Mouse (Mus musculus) forebrain, embryonic 13.5 days (tissue): Measurements from ENCODE around the gene Nusap1. TPM values are rescaled to one million over a fixed set of nuclear protein-coding genes. Genes with fewer than 3 reads are reported as not detected.
"Not testable (repeated sequence)": the region's sequence is repeated elsewhere in the genome, so short reads cannot be mapped to it uniquely, and the experiment has no call there.

Experiments
- ATAC-seq: fragments of 200-750 bp; cut with Nextera tagmentation; 2 replicates; pipeline ENCODE4 v1.8.0; 2017
- H3K27ac ChIP-seq: fragments of 300-500 bp; sonication (generic); 2 replicates; pipeline ENCODE4 v1.5.1; 2015; ENCODE audit warnings: inconsistent platforms, mild to moderate bottlenecking, moderate library complexity
- H3K27me3 ChIP-seq: fragments of 300-500 bp; sonication (generic); 2 replicates; pipeline ENCODE4 v1.6.1; 2015; ENCODE audit warnings: mild to moderate bottlenecking, inconsistent platforms
- H3K36me3 ChIP-seq: fragments of 300-500 bp; sonication (generic); 2 replicates; pipeline ENCODE4 v1.6.1; 2015; ENCODE audit warnings: mild to moderate bottlenecking, inconsistent platforms; ENCODE audit not compliant: poor library complexity, severe bottlenecking
- H3K4me1 ChIP-seq: fragments of 300-500 bp; sonication (generic); 2 replicates; pipeline ENCODE4 v1.6.1; 2015; ENCODE audit warnings: inconsistent platforms
- H3K4me2 ChIP-seq: fragments of 300-500 bp; sonication (generic); 2 replicates; pipeline ENCODE4 v1.6.1; 2015; ENCODE audit warnings: inconsistent platforms, mild to moderate bottlenecking, moderate library complexity
- H3K4me3 ChIP-seq: fragments of 300-500 bp; sonication (generic); 2 replicates; pipeline ENCODE4 v1.5.1; 2015; ENCODE audit warnings: mild to moderate bottlenecking, inconsistent platforms
- H3K9ac ChIP-seq: fragments of 300-500 bp; sonication (generic); 2 replicates; pipeline ENCODE4 v1.6.1; 2015; ENCODE audit warnings: mild to moderate bottlenecking, inconsistent platforms
- H3K9me3 ChIP-seq: fragments of 300-500 bp; sonication (generic); replicated peaks from 2 replicates; pipeline ENCODE4 v1.6.1; 2016; ENCODE audit warnings: inconsistent platforms
- WGBS: fragments of 180-500 bp; shearing (Covaris S2); methylation state at CpG from one replicate; pipeline ENCODE4 v1.1.7; 2015; 5-methylcytosine and 5-hydroxymethylcytosine counted together
- polyA plus RNA-seq: library from polyadenylated mRNA; unstranded; fragments of >200 nt; fragmentation: Nextera tagmentation; extraction: Ambion mirVana; gene quantifications from 2 replicates; pipeline ENCODE4 v1.2.1, GENCODE M21; 2015

Nusap1 gene
- polyA plus RNA-seq, 1 experiment from 2014 or later = 82.5 TPM

DNA sequence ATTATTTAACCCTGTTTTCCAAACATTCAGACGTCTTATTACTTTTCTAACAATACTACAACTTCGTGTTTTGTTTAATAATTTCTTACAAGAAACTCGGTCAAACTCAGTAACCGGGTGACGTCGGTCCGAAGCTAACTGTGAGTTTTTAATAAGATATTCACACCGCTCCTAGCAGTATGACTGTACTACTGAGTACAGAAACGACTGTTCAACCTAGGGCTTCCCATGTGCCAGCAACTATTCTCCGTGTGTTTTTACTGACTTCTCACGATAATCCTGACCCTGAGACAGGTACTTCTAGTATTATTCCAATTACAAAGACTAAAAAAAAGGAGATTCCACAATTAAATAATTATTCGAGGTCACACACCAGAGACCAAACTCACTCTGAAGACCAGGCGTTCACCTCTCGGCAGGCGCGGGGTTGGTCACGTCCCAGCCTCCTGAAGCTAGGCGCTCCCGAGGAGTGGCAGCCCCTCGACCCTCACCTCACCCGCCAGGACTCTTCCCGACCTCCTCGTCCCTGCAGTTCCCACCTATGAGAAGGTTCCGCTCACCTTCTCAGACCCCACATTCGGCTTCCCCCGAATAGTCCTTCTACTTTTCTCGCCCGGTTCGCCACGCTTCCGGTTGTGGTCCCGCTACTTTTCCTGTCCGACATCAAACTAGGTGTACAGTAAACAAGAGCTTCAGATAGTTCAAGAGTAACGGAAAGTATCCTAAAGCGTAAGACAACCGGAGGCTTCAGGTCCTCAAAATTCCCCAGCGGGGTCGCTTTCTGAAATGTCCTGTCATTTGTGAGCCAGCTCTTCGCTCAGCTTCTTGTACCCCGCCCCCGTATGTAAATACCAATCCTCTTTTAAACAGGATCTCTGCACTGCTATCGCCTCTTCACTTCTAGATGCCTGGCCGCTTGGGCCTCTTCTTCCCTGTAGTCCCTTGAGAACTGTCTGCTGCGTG, 44.4 kb downstream of the Nusap1 start, which contains the start of gene Ndufaf1:
Gene Ndufaf1, minus strand, starts transcription at position 608 of the 963 bp plus-strand sequence.
- H3K27ac ChIP-seq = no peak within 1 kb of the TSS
- H3K4me2 ChIP-seq = peak within 1 kb of the TSS; percentile 78
- no peaks in the 10 kb centered on the region for H3K9me3 ChIP-seq
- peaks cover 9% of the 10 kb centered on the region for H3K4me1 ChIP-seq
- WGBS = 1% methylated on average over 44 of the region's 44 CpGs
- peak; percentile 83 for ATAC-seq
- peaks cover 22% of the 10 kb centered on the region for H3K36me3 ChIP-seq
- peak within 1 kb of the TSS; percentile 87 for H3K9ac ChIP-seq
- no peaks in the 10 kb centered on the region for H3K27me3 ChIP-seq
- H3K4me3 ChIP-seq = peak within 1 kb of the TSS; percentile 83

DNA sequence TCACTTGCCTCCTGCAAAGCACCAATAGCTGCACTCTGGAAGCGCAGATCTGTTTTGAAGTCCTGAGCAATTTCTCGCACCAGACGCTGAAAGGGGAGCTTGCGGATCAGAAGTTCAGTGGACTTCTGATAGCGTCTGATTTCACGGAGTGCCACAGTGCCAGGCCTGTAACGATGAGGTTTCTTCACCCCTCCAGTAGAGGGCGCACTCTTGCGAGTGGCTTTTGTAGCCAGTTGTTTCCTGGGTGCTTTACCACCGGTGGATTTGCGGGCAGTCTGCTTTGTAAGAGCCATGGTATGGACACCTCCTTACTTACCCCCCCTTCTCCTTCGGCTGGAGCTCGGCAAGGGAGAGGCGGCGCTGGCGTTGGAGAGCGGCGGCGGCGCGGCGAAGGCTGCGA, 47.6 kb downstream of the Nusap1 start:
- H3K4me2 ChIP-seq, H3K4me1 ChIP-seq, H3K27ac ChIP-seq, H3K9ac ChIP-seq, H3K27me3 ChIP-seq, ATAC-seq, H3K9me3 ChIP-seq, H3K4me3 ChIP-seq, H3K36me3 ChIP-seq: not testable (repeated sequence)
- WGBS = 69% methylated on average over 21 of the region's 23 CpGs

DNA sequence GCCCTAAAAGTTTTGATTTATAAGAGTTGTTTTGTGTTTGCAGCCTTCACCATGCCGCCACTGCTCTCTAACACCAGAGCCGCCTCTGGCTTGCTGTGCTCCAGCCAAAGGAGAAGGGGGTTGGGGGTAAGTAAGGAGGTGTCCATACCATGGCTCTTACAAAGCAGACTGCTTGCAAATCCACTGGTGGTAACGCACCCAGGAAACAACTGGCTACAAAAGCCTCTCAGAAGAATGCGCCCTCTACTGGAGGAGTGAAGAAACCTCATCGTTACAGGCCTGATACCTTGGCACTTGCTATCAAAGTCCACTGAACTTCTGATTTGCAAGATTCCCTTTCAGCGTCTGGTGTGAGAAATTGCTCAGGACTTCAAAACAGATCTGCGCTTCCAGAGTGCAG, 50.9 kb downstream of the Nusap1 start:
- no peak overlapping the region for H3K9ac ChIP-seq
- no peak overlapping the region for H3K4me3 ChIP-seq
- H3K36me3 ChIP-seq = no peaks in the 10 kb centered on the region
- no peak overlapping the region for H3K4me2 ChIP-seq
- H3K27me3 ChIP-seq = peaks cover 10% of the 10 kb centered on the region; the same call in 1 of the 2 replicates
- 16% methylated on average over 7 of the region's 7 CpGs for WGBS
- no peaks in the 10 kb centered on the region for H3K9me3 ChIP-seq
- peaks cover 3% of the 10 kb centered on the region; the same call in 1 of the 2 replicates for H3K4me1 ChIP-seq
- ATAC-seq = no peak
- H3K27ac ChIP-seq = no peak overlapping the region

DNA sequence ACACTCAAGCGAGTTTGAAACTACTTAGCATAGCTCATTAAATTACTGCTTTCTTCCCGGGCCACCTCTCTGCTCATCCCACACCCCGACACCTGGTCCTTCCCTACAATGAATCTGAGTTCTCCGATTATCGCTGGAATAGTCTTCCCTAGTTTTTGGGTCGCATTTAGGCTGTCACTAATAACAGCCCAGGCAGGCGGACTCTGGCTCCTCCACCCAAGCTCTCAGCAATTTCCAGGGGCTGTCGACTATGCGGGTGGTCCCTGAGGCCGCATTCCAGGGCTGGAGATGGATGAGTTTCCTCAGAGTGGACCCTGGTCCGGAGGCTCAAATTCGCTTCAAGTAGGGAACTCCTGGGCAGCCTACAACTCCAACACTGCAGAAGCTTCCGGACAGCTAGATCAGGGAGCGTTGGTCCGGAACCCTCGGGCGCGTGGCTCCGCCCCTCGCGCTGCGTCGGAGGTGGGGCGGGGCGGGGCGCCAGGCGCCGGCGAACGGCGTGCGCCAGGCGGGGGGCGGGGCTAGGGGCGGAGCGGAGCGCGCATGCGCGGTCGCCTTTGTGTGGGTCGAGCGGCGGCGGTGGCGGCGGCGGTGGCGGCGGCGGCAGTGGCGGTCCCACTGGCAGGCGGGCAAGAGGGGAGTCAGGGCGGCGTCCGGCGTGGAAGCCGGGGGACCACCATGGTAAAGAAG, 56.6 kb downstream of the Nusap1 start, which contains the start of gene Rtf1:
Gene Rtf1, plus strand, starts transcription at position 544 of the 690 bp plus-strand sequence.
- no peaks in the 10 kb centered on the region for H3K36me3 ChIP-seq
- H3K9ac ChIP-seq = peak within 1 kb of the TSS; percentile 99
- peaks cover 24% of the 10 kb centered on the region for H3K4me1 ChIP-seq
- H3K9me3 ChIP-seq = no peaks in the 10 kb centered on the region
- peaks cover 10% of the 10 kb centered on the region; the same call in 1 of the 2 replicates for H3K27me3 ChIP-seq
- peak within 1 kb of the TSS; percentile 84 for H3K4me2 ChIP-seq
- peak; percentile 96 for ATAC-seq
- under 1% methylated on average over 44 of the region's 58 CpGs for WGBS
- H3K27ac ChIP-seq = peak within 1 kb of the TSS; percentile 55
- peak within 1 kb of the TSS; percentile 99 for H3K4me3 ChIP-seq

DNA sequence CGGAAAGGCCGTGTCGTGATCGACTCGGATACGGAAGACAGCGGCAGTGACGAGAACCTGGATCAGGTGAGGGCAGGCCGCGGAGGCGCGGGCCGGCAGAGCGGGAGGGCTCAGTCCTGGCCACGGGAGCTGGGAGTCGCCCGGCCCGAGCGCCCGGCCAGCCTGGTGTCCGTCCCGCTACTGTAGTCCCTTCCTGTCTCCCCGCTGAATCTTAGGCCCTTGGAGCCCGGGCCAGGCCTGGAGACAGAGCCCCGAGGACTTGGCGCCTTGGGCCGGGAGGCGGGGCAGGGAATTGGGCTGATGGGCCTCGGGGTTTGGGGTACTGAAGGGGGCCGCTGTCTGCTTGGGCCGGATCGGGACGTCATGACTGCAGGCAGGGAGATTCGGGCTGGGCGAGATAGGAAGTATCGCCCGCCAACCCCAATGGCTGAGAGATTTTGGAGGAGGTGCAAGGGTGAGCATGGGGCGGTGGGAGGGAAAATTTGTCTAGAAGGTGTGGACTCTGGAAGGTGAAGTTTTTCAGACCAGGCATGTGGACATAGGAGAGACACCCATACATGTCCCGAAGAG, 57.2 kb downstream of the Nusap1 start:
- H3K36me3 ChIP-seq = 0 out of 2 replicates have a peak, but pooled peaks cover 3% of the 10 kb centered on the region
- H3K9me3 ChIP-seq = no peaks in the 10 kb centered on the region
- peak overlapping the region; percentile 99 for H3K9ac ChIP-seq
- WGBS = 1% methylated on average over 34 of the region's 39 CpGs
- peak overlapping the region; percentile 84 for H3K4me2 ChIP-seq
- peak; percentile 85 for ATAC-seq
- peaks cover 10% of the 10 kb centered on the region; the same call in 1 of the 2 replicates for H3K27me3 ChIP-seq
- peak overlapping the region; percentile 99 for H3K4me3 ChIP-seq
- peaks cover 24% of the 10 kb centered on the region for H3K4me1 ChIP-seq
- peak overlapping the region; percentile 55 for H3K27ac ChIP-seq

DNA sequence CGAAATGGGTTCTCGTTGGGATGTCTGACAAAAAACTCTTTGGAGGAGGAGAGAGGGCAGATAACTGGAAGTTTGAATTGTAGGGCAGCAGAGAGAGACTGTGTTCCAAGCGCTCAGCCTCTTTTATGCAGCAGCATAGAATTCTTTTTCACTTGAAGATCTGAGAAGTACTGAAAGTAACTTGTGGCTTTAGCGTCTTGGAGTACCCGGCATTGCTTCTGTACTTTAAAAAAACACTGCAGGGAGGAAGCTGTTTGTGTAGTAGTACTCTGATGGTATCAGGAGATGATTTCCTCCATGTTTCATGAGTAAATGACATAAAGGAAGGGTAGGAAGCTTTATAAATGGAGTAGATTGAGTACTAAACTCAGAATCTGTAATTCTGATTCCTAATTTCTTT, 57.7 kb downstream of the Nusap1 start:
- Histone ChIP-seq H3K4me1 (peaks cover 24% of the 10 kb centered on the region), H3K27ac (no peak overlapping the region), H3K36me3 (0 out of 2 replicates have a peak, but pooled peaks cover 3% of the 10 kb centered on the region), H3K9me3 (no peaks in the 10 kb centered on the region), H3K4me2 (peak overlapping the region; percentile 84), H3K9ac (peak overlapping the region; percentile 99), H3K27me3 (peaks cover 10% of the 10 kb centered on the region; the same call in 1 of the 2 replicates), H3K4me3 (peak overlapping the region; percentile 99)
- no peak for ATAC-seq
- WGBS = 3% methylated on average over 5 of the region's 5 CpGs

DNA sequence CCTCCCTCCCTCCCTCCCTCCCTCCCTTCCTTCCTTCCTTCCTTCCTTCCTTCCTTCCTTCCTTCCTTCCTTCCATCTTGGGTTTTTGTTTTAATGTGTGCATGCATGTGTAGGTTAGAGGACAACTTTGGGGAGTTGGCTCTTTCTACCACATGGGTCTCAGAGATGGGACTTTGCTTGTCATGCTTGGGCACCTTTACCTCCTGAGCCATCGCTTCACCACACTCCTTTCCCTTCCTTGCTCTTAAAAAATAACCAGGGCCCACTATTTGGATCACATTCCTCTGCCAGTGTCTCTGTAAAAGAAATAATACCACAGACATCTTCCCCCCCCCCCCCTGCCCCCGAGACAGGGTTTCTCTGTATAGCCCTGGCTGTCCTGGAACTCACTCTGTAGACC, 65.6 kb downstream of the Nusap1 start:
- H3K9me3 ChIP-seq = no peaks in the 10 kb centered on the region
- H3K4me2 ChIP-seq = no peak overlapping the region
- 84% methylated on average over 2 of the region's 2 CpGs for WGBS
- no peak for ATAC-seq
- H3K4me3 ChIP-seq = no peak overlapping the region
- no peak overlapping the region for H3K27ac ChIP-seq
- peaks cover 20% of the 10 kb centered on the region for H3K36me3 ChIP-seq
- H3K4me1 ChIP-seq = no peaks in the 10 kb centered on the region
- H3K9ac ChIP-seq = no peak overlapping the region
- no peaks in the 10 kb centered on the region for H3K27me3 ChIP-seq

DNA sequence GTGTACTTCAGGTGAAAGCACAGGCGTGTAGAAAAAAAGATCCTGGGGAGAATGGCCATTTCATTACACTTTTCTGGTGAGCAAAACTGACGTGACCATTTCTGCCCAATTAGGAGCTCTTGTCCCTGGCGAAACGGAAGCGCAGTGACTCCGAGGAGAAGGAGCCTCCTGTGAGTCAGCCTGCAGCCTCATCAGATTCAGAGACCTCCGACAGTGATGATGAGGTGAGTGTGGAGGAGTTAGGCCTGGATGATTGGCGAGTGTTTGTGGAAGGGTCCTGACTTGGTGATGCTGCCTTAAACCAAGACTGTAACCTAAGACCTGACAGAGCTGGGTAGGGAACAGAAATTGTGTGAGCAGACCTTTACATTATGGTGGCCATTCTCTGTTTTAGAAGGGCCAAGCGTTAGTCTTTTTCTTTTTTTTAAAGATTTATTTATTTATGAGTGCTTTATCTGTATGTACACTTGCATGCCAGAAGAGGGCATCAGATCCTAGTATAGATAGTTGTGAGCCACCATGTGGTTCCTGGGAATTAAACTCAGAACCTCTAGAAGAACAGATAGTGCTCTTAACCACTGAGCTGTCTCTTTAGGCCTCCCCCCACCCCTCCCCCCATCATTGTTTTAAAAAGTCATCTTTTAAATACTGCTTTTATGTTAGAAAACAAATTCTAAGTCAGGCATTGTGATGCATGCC, 74.1 kb downstream of the Nusap1 start:
- Histone ChIP-seq H3K9ac (no peak overlapping the region), H3K4me1 (no peaks in the 10 kb centered on the region), H3K36me3 (peaks cover 20% of the 10 kb centered on the region), H3K4me3 (no peak overlapping the region), H3K9me3 (no peaks in the 10 kb centered on the region), H3K4me2 (no peak overlapping the region), H3K27ac (no peak overlapping the region), H3K27me3 (no peaks in the 10 kb centered on the region)
- ATAC-seq = no peak
- 83% methylated on average over 9 of the region's 9 CpGs for WGBS

DNA sequence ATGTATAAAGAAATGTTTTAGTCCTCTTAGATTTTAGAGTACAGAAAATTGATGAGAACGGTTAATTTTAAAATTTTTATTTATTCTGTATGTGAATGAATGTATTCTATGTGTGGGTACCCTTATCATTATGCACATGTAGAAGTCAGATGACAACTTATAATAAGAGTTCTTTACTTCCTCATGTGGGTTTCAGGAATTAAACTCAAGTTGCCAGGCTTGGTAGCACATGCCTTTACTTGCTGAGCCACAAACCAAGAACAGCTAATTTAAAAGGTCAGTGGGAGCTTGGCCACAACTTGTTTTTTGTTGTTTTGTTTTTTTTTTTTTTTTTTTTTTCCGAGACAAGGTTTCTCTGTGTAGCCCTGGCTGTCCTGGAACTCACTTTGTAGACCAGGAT, 76.7 kb downstream of the Nusap1 start:
- H3K36me3 ChIP-seq = peaks cover 16% of the 10 kb centered on the region; the same call in 1 of the 2 replicates
- H3K27ac ChIP-seq = no peak overlapping the region
- H3K27me3 ChIP-seq = no peaks in the 10 kb centered on the region
- H3K9ac ChIP-seq = no peak overlapping the region
- ATAC-seq = no peak
- 90% methylated on average over 2 of the region's 2 CpGs for WGBS
- no peaks in the 10 kb centered on the region for H3K4me1 ChIP-seq
- no peaks in the 10 kb centered on the region for H3K9me3 ChIP-seq
- no peak overlapping the region for H3K4me2 ChIP-seq
- no peak overlapping the region for H3K4me3 ChIP-seq

DNA sequence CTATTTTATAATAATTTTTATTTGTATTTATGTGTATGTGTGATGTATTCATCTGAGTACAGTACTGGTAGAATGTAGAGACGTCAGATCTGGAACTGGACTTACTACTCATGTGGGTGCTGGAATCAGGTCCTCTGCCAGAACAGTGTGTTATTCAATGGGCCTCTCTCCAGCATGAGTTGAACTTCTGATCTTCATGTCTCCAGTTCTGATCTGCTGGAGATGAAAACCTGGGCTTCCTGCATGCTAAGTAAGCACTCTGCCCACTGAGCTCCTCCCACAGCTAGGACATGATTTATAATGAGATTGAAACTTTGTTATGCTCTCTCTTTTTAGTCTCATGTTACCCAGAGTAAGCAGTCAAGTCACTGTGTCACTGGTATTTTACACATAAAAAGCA, 78.0 kb downstream of the Nusap1 start:
- WGBS = 85% methylated on average over 1 of the region's 1 CpGs
- no peak overlapping the region for H3K4me3 ChIP-seq
- no peak overlapping the region for H3K4me2 ChIP-seq
- H3K27ac ChIP-seq = no peak overlapping the region
- peaks cover 22% of the 10 kb centered on the region for H3K36me3 ChIP-seq
- no peaks in the 10 kb centered on the region for H3K27me3 ChIP-seq
- H3K9me3 ChIP-seq = no peaks in the 10 kb centered on the region
- H3K9ac ChIP-seq = no peak overlapping the region
- no peaks in the 10 kb centered on the region for H3K4me1 ChIP-seq
- ATAC-seq = no peak

DNA sequence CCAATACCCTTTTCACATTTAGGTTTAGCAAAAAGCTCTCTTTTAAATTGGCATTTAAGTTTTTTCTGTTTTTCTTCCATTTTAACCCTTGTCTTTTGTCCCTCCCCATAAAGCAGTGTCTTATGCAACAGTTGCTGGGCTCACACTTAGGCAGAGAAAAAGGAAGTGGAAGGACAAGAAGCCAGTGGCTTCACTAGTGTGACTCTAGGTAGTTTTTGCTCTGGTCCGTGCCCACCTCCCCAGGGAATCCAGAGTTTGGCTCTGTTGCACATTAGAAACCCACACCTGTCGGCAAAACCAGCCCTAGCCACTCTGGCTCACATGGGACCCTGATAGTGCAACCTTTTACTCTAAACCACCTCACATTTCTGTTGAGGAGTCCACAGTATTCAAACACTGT, 80.4 kb downstream of the Nusap1 start:
- no peak overlapping the region for H3K4me2 ChIP-seq
- WGBS = 98% methylated on average over 2 of the region's 2 CpGs

More for the DNA sequence above, 80.4 kb downstream of the Nusap1 start:
- Histone ChIP-seq H3K9ac (no peak overlapping the region), H3K4me3 (no peak overlapping the region), H3K27ac (no peak overlapping the region), H3K27me3 (no peaks in the 10 kb centered on the region), H3K4me1 (no peaks in the 10 kb centered on the region), H3K9me3 (no peaks in the 10 kb centered on the region), H3K36me3 (peaks cover 29% of the 10 kb centered on the region)
- ATAC-seq = no peak
